Mouse (Mus musculus) adrenal gland, adult 18-20 months (tissue): Measurements from ENCODE around the gene Mrpl12. TPM values are rescaled to one million over a fixed set of nuclear protein-coding genes. Genes with fewer than 3 reads are reported as not detected.
"Not testable (repeated sequence)": the region's sequence is repeated elsewhere in the genome, so short reads cannot be mapped to it uniquely, and the experiment has no call there.

ENCODE experiments used
- DNase-seq, 2 experiments: peaks; one replicate each; pipeline ENCODE4 v3.0.0; 2021 to 2022; ENCODE audit warnings: low spot score in 2 of 2
- total RNA-seq, 2 experiments: library from RNA; stranded (reverse); gene quantifications; 1 replicate in 1 of 2; 2 replicates in 1 of 2; pipeline ENCODE4 v1.2.3; 2021

The Mrpl12 gene
- total RNA-seq, 2 experiments from 2014 or later = 104 to 140 TPM

GRCm38 (mm10) chr11:120505661-120506060 is 21.2 kb downstream of the Mrpl12 start:
- no peak for DNase-seq

GRCm38 (mm10) chr11:120506899-120507298 is 22.5 kb downstream of the Mrpl12 start:
- DNase-seq = no peak

DNA sequence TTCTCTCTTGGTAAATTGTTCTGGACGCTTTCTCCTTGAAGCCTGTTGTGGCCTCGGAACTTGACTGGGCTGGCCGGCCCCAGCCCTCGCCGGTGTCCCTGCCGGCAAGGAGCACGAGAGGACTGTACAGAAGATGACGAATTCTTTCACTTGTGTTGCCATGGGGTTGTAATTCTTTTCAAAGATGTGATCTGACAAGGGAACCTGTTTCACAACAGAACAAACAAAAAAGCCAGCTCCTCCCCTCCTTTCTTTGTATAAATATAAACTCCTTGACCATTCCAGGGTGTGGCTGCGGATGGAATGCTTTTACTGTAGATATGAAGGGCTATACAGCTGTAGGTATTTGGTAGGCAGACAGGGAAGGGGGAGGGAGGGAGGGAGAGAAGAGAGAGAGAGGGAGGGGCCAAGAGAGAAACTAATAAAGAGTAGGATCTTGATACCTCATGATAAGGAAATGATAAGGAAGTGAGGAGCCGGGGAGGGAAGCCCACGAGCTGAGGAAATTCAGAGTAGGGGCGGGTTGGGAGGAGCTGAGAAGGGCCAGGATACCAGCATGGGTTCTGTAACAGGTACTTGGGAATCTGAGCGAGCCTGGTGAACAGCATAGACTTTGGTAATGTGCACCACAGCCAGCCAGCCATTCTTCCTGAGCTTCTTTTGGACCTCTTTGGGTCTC is 23.3 kb downstream of the Mrpl12 start:
- DNase-seq = no peak

DNA sequence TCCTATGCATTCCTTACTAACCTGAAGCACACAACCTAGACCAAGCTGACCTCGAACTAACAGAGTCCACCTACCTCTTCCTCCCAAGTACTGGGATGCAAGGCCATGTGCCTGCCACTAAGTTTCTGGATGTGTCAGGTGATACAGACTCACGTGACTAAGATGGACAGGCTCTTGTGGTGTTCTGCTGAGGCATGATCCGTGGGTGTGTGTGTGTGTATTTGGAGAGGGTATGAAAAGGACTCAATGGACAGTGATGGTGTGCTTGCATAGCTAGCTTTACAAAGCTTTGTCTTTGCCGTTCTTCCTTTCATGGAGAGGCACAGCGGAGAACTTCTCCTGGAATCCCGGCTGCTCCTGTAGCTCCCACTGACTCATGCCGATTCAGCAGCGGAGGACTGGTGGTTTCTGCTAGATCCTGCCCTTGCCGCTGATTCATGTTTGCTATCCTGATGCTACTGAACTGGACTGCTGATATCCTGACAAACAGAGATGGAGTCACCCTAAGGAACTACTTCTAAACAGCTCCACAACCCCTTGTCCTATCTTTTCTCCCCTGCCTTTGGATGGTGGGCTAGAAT is 24.0 kb downstream of the Mrpl12 start:
- DNase-seq = no peak

DNA sequence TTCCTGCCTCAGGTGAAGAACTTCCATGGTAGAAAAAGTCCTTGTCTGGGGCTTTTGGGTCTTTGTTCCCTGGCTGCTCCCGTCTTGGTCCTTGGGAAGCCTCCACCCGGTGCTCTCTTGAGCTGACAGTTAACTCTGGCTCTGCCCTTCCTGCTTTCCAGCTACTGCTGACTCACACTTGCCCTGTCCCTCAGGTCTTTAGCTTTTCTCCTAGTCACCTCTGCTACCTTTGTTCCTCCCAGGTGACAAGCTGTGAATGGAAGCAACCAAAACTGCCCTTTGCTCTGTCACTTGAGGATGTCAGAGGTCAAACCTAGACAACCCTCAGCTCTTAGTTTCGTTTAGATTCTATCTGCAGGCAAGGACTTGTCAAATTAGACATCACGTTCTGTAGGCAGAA is 25.5 kb downstream of the Mrpl12 start:
- DNase-seq = no peak

- no peak for DNase-seq
These were observed 26.1 kb downstream of the Mrpl12 start for GRCm38 (mm10) chr11:120510375-120511030.

- no peak for DNase-seq
These were observed 28.5 kb downstream of the Mrpl12 start for GRCm38 (mm10) chr11:120512790-120513453.

DNA sequence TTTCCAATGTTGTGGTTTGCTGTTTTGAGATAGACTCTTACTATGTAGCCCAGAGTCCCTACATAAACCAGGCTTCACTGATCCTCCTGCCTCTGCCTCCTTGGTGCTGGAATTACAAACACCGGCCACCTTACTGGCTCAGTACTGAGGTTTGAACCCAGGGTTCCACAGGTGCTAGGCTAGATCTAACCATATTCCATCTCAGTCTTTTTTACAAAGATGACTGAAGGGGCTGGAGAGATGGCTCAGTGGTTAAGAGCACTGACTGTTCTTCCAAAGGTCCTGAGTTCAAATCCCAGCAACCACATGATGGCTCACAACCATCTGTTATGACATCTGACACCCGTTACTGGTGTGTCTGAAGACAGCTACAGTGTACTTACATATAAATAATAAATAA is 29.8 kb downstream of the Mrpl12 start:
- DNase-seq = not testable (repeated sequence)

DNA sequence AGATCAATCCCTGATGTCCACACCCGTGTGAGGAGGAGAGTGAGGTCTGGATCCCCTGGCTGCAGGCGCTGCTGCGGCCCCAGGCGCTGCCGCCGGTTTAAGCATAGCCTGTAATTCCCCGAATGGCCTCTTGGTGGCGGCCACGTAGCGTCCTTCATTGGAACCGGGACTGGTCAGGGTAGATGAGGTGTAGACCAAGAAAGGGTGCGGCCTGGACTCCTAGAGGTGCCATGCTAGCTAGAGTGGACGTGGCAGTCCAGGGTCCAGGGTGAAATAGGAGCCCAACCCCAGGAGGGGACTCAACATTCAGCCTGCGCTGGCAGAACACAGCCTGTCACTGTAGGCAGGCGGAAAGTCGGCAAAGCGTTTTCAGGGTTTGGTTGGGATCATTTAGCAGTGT is 31.2 kb downstream of the Mrpl12 start:
- DNase-seq = peak; percentile 92 to 93

- no peak for DNase-seq
These were observed 32.7 kb downstream of the Mrpl12 start for GRCm38 (mm10) chr11:120517147-120517546.

DNA sequence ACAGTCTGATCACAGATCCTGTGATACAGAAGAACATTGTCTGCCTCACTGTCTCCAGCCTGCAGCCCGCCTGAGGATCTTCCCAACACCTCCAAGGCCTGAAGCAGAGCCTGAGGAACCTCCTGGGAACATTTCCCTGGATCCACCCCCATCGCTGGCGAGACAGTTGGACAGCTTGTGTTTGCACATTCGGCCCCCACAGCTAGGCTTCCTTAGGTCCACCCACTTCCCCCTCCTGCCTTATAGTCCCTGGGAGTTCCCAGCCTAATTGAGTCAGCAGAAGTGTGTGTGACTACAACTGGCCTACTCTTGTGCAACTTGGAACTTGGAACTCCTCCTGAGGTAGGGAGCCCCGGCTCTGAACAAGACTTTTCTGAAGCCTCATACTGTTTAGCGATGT is 33.6 kb downstream of the Mrpl12 start:
- DNase-seq = no peak

DNA sequence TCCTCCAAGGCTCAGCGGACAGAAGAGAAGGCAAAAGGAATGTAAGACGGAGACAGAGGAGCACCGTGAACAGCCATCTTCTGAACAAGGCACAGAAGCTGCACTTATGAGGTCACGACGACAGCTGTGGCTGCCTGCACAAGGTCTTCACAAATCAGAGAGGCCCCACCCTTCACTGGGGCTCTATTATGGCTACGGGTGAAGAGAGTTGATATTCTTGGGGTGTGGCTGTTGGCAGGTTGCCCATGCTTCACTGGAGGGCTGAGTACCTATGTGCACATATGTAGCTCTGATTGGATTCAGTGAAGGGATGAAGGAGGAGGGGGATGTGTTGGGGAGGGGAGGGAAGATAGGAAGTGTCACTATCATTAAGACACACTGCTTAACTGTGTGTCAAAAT is 34.1 kb downstream of the Mrpl12 start:
- DNase-seq = no peak

- no peak for DNase-seq
These were observed 35.3 kb downstream of the Mrpl12 start for GRCm38 (mm10) chr11:120519738-120520137.

DNA sequence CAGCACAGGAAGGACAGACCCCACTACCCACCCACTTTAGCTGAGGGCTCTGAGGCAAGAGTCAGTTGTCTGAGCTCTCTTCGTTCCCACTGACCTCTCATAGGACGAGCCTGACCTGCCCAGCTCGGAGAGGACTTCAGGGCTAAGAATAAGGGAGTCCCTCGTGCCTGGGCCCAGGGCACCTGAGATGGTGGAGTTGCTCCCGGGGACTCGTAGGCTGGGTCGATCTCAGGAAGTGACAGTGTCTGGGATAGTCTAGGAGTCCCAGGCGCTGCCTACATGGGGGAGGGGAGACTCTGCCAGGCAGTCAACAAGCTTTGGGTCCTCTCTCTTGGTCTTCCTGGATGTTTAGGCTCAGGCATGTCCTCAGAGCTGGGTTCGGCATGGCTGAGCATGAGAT is 36.1 kb downstream of the Mrpl12 start:
- DNase-seq = no peak

- DNase-seq = no peak
These were observed 36.6 kb downstream of the Mrpl12 start for GRCm38 (mm10) chr11:120520967-120521540.

DNA sequence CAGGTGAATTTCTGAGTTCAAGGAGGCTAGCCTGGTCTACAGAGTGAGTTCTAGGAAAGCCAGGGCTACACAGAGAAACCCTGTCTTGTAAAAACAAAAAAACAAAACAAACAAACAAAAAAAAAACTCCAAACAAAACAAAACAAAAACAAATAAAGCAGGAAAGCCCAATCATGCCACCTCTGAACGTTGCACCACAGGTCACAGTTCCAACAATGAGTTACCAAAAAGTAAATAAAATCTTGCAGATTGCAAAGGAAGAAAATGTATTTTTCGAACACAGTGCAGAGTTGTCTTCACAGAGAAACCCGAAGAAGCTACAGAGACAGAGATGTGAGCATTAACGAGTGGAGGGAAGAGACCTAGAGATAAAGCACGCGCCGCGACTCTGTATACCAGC is 38.2 kb downstream of the Mrpl12 start:
- no peak for DNase-seq

- no peak for DNase-seq
These were observed 41.5 kb downstream of the Mrpl12 start for GRCm38 (mm10) chr11:120525959-120526358.

DNA sequence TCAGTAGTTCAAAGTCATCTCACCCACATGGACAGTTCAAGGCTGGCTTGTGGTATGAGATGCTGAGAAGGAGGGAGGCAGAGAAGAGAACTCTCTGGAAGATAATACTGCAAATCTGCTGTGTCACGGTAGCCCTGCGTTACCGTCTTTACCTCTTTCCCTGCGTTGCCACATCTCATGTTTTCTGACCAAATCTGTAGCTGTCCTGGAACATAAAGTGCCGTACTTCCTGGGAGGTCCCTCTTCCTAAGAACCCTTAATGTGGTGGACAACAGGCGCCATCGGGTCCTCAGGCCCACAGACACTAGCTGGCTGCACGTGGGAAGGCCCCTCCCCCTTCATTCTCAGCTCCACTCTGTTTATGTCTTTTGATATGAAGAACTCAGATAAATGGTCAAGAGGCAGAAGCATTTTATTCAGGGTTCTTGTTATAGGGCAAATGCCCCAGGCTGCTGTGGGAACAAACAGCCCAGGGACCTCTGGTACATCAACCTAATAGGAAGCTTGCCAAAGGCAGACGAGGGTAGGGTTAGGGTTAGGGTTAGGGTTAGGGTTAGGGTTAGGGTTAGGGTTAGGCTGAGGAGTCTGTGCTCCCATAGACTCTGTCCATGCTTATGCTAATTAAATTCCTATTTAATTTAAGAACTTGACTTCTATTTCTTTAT is 43.4 kb downstream of the Mrpl12 start:
- DNase-seq = no peak

DNA sequence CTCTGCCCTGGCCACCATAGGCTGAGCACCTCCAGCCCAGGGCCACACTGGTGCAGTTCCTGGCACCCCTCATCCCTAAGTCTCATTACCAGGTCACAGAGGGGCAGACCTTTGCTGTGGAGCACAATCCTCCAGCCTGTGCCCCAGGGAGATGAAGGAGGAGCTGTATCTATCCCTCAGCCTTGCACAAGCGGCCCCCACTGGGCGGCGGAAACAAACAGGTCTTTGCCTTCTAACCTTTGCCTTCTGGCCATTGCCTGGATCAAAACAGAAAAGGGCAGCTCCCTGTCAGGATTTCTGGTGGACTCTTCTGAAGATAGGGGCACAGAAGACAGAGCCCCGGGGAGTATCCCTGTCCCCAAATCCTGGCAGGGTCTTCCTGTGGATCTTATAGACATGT is 44.5 kb downstream of the Mrpl12 start:
- DNase-seq = no peak

DNA sequence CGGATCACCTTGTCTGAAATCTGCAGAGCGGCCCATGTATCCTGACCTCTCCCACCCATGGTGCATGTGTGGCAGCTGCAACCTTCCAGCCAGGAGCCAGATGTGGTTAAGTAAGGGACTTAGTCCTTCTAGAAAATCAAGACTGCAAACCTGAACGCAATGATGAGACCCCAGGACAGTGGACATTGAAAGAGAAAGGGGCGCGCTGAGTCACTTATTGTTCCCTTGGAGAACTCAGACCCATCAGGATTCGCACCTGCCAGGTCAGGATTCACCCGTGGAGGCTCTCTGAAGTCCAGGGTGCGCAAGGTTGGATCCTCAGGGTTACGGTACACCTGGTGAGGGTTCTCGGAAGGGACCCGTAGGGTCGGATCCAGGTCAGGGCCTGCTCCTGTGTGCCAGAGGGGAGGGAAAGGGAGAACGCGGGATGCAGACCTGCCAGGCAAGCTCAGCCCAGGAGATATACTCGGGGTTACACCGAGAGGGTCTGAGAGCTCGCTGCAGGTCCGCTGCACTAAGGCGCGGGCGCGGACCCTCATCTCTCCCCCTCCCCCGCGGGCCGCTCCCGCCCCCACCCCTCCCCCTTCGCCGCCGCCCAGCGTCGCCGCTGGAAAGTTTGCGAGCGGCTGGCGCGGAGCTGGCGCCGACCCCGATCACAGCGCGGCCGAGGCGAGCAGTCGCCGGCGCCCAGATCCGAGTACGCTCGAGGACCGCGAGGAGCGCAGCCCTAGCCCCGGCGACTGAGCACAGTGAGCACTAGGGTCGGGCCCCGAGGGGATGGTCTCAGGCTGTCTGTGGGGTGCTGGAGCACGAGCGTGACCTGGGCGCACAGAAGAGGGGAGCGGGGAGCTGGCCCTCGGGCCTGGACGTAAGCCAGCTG is 45.9 kb downstream of the Mrpl12 start, which contains the start of gene Gcgr:
TSS of gene Gcgr (plus strand) at position 615 of the 880 bp plus-strand sequence.
- DNase-seq = no peak
